Mouse (Mus musculus): ENCODE measurements around the gene Prkab1.

DNA sequence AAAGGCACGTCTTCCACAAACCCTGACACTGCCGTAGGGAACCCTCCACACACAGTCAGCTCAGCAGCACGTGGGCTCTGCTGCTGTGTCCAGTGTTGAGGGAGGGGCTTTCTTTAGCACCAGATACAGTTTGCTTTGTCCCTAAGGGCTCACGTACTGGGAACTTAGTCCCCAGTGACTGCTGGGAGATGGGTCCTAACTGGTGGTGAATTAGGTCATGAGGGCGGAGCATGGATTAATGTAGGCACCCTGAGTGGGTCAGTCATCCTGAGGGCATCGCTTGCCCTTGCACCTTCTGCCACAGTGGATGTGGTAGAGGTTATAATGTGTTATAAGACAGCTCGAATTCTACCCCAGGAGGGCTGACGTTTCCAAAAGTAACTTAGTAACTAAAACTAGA, 6.9 kb downstream of the Prkab1 start:
- no peak for TF ChIP-seq POLR2A (IDR thresholded peaks at IDR 0.05; ENCODE audit: extremely low read depth, insufficient read depth, low read length)
- TF ChIP-seq CTCF (IDR thresholded peaks at IDR 0.05; ENCODE audit: extremely low read depth, insufficient read depth, low read length), result no peak
